Mouse (Mus musculus): ENCODE results near the gene Rad51b.

DNA sequence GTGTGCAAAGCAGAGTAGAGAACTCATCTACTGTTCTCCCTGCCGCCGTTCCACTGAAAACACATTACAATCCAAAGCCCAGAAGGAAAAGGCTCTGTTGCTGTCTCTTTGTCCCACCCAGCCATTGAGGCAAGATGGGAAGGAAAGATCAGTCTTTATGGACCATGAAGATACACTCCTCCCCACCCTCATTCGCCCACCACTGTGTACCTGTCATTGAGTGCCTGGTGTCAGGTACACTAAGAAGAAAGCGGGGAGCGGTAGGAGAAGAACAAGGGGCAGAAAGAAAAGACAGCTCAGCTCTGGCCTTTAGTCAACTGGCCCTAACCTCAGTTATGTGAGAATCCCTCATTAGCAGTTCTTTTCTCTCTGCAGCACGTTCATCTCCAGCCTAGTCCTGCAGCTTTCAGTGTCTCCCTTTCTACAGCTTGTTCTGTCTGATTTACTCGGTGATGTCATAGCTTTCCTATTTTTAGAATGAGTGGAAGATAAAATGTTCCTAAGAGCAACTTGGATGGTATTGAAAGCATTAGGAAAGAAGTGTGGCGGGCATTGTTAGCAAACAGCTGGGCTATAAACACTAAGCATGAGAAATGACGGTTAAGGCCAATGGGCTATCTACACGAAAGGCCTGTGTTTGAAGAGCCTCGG lies 382.3 kb downstream of the Rad51b start:
- TF ChIP-seq POLR2A (IDR thresholded peaks at IDR 0.05; ENCODE audit: insufficient read depth, low read length), result no peak
- TF ChIP-seq EP300 (IDR thresholded peaks at IDR 0.05; ENCODE audit: insufficient read depth, low read depth, low read length), result no peak
- no peak for TF ChIP-seq CTCF (IDR thresholded peaks at IDR 0.05; ENCODE audit: low read depth, low read length)
